Mouse (Mus musculus) ES-Bruce4 (cell line): ENCODE data around the gene Rfx1.

Experiments used
- CTCF ChIP-seq: IDR thresholded peaks from one replicate; pipeline ENCODE4 v1.8.1; 2011; ENCODE audit warnings: low read depth, low read length
- EP300 ChIP-seq: IDR thresholded peaks from 2 replicates; pipeline ENCODE4 v1.6.1; 2011; ENCODE audit warnings: low read depth, low read length; ENCODE audit not compliant: insufficient read depth
- POLR2A ChIP-seq: IDR thresholded peaks from one replicate; pipeline ENCODE4 v1.8.1; 2011; ENCODE audit warnings: low read length; ENCODE audit not compliant: insufficient read depth

GRCm38 (mm10) chr8:84132225-84132624 is 65.6 kb downstream of the Rfx1 start:
- TF ChIP-seq CTCF (no peak), POLR2A (no peak), EP300 (no peak)
